Mouse (Mus musculus) lung, embryonic 15.5 days (tissue): ENCODE data around the gene Pxmp4. TPM values are rescaled to one million over a fixed set of nuclear protein-coding genes. Genes with fewer than 3 reads are reported as not detected.

Source experiments
- ATAC-seq: fragments of 200-750 bp; cut with Nextera tagmentation; 2 replicates; pipeline ENCODE4 v1.8.0; 2017; ENCODE audit warnings: moderate number of reproducible peaks, borderline replicate concordance; ENCODE audit not compliant: low FRiP score, low TSS enrichment; ENCODE audit errors: extremely low read depth
- H3K27ac ChIP-seq: fragments of 300-500 bp; sonication (generic); 2 replicates; pipeline ENCODE4 v1.5.1; 2015; ENCODE audit warnings: moderate library complexity, mild to moderate bottlenecking, inconsistent platforms
- H3K27me3 ChIP-seq: fragments of 300-500 bp; sonication (generic); 2 replicates; pipeline ENCODE4 v1.6.1; 2015; ENCODE audit warnings: inconsistent platforms
- H3K36me3 ChIP-seq: fragments of 300-500 bp; sonication (generic); 2 replicates; pipeline ENCODE4 v1.6.1; 2015; ENCODE audit warnings: inconsistent platforms
- H3K4me1 ChIP-seq: fragments of 300-500 bp; sonication (generic); 2 replicates; pipeline ENCODE4 v1.6.1; 2015; ENCODE audit warnings: inconsistent platforms
- H3K4me2 ChIP-seq: fragments of 300-500 bp; sonication (generic); 2 replicates; pipeline ENCODE4 v1.6.1; 2015; ENCODE audit warnings: inconsistent platforms, mild to moderate bottlenecking, moderate library complexity
- H3K4me3 ChIP-seq: fragments of 300-500 bp; sonication (generic); 2 replicates; pipeline ENCODE4 v1.5.1; 2015; ENCODE audit warnings: mild to moderate bottlenecking, inconsistent platforms
- H3K9ac ChIP-seq: fragments of 300-500 bp; sonication (generic); 2 replicates; pipeline ENCODE4 v1.6.1; 2015; ENCODE audit warnings: inconsistent platforms
- H3K9me3 ChIP-seq: fragments of 300-500 bp; sonication (generic); 2 replicates; pipeline ENCODE4 v1.6.1; 2016; ENCODE audit warnings: inconsistent platforms
- WGBS: fragments of 180-500 bp; shearing (Covaris S2); methylation state at CpG from one replicate; pipeline ENCODE4 v1.1.7; 2015; 5-methylcytosine and 5-hydroxymethylcytosine counted together
- polyA plus RNA-seq: library from polyadenylated mRNA; unstranded; fragments of >200 nt; fragmentation: Nextera tagmentation; extraction: Ambion mirVana; gene quantifications from 2 replicates; pipeline ENCODE4 v1.2.1, GENCODE M21; 2015

The Pxmp4 gene
- polyA plus RNA-seq, 1 experiment from 2014 or later, result 29.1 TPM

DNA sequence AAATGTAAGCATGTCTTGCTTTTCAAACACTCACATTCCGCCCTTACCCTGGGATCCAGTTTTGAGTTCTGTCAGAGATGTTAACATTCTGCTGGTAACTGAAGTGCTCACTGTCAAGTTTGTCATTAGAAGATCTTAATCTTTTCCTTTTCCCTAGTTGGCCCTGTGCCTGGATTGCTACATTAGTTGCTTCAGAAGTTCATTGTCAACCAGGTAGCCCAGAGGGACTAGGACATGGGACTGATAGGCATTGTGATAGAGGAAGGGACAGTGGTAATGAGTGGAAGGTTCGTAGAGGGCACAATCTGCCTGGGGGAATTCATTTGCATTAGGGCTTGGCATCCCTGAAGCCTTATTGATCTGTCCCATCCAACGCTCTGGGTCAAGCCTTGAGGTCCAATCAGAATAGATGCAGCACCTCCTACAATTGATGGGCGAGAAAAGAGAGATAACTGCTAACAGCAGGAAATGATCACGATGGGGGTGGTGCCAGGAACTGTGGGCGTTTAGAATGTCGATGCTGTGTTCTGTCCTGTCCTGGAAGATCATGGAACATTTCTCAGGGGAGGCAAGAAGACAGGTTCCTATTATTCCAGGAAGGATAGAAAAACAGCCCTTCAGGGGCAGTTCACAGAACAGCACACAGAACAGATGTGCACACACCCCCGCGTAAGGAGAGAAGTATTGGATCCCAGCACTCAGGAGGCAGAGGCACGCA is 5.7 kb upstream of the Pxmp4 start:
- Histone ChIP-seq H3K4me2 (no peak overlapping the region), H3K9ac (no peak overlapping the region), H3K27me3 (peaks cover 7% of the 10 kb centered on the region; the same call in 1 of the 2 replicates), H3K4me3 (no peak overlapping the region), H3K9me3 (no peaks in the 10 kb centered on the region), H3K27ac (no peak overlapping the region), H3K36me3 (no peaks in the 10 kb centered on the region), H3K4me1 (peaks cover 8% of the 10 kb centered on the region)
- 49% methylated on average over 10 of the region's 10 CpGs for WGBS
- ATAC-seq, result no peak

DNA sequence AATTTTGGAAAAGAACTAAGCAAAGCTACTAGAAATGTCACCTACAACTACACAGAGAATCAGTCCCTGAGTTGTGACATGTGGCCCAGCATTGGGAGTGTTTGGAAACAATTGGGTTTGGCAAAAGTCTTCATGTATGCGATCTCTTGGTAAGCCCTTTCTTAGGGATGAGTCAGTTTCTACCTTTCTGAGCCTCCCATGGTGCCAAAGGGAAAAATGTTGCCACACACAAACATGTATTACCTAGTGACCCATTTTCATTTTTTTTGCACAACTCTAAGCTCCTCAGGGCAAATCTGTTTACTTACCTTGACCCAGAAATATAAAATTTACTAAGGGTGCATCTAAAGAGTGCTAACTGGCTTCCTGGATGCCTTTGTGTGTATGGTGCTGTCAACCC is 3.5 kb upstream of the Pxmp4 start:
- H3K4me1 ChIP-seq, result peaks cover 17% of the 10 kb centered on the region
- WGBS, result 90% methylated on average over 1 of the region's 1 CpGs
- H3K9me3 ChIP-seq, result no peaks in the 10 kb centered on the region
- no peak for ATAC-seq
- peaks cover 7% of the 10 kb centered on the region; the same call in 1 of the 2 replicates for H3K27me3 ChIP-seq
- H3K36me3 ChIP-seq, result no peaks in the 10 kb centered on the region
- no peak overlapping the region for H3K27ac ChIP-seq
- H3K9ac ChIP-seq, result no peak overlapping the region
- H3K4me2 ChIP-seq, result no peak overlapping the region
- H3K4me3 ChIP-seq, result no peak overlapping the region

DNA sequence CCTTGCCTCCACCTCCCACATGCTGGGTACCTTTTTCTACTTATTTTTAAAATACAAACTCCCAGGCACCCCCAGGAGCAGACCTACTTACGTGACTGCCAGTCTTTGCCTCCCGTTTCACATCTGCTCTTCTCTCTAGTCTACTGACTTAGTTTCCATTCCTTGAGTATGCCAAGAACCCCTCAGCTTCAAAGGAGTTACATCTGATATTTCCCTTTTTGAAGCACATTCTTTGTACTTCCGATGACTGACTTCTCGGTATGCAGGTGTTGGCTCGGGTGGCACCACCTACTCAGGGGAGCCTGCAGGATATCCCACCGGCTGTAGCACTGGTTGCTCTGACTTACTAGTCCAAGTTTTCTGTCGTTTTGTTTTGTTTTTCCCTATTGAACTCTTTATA is 648 bp upstream of the Pxmp4 start:
- H3K27ac ChIP-seq, result 0 out of 2 replicates have a peak overlapping the region, but pooled peaks have one; percentile 51
- H3K4me3 ChIP-seq, result peak overlapping the region; percentile 82
- 30% methylated on average over 7 of the region's 7 CpGs for WGBS
- no peaks in the 10 kb centered on the region for H3K9me3 ChIP-seq
- H3K27me3 ChIP-seq, result peaks cover 7% of the 10 kb centered on the region; the same call in 1 of the 2 replicates
- ATAC-seq, result no peak
- H3K4me2 ChIP-seq, result peak overlapping the region; percentile 73
- no peaks in the 10 kb centered on the region for H3K36me3 ChIP-seq
- peaks cover 17% of the 10 kb centered on the region for H3K4me1 ChIP-seq
- peak overlapping the region; percentile 19; the same call in 1 of the 2 replicates for H3K9ac ChIP-seq

DNA sequence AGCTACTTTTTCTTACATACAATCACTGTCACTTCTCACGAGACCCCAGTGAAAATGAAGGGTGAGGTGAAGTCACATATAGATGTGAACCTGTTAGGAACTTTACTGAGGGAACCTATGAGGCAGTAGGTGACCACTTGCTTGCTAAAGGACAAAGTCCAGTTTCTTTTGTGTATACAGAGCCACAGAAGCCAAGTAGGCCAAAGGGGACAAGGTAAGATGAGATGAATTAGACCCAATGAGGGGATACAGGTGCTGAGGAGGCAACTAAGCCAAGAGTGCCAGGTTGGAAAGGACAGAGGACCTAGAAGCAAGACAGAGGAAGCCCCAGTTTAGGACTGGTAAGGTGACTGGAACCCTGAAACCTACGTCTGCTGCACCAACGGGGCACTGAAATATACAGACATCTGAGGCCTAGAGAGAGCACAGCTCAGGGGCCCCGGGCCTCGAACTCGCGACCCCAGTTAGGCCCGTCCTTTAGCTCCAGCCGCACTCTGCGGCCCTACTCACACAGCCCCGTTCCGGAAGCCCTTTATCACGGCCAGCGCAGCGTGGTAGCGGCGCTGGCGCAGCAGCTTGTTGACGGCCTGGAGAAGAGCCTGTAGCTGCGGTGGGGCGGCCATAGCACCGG is 386 bp downstream of the Pxmp4 start:
- Histone ChIP-seq H3K4me2 (peak overlapping the region; percentile 73), H3K4me3 (peak overlapping the region; percentile 82), H3K4me1 (peaks cover 17% of the 10 kb centered on the region), H3K9me3 (no peaks in the 10 kb centered on the region), H3K9ac (peak overlapping the region; percentile 87), H3K27me3 (peaks cover under 1% of the 10 kb centered on the region; the same call in 1 of the 2 replicates), H3K27ac (peak overlapping the region; percentile 58; the same call in 1 of the 2 replicates), H3K36me3 (no peaks in the 10 kb centered on the region)
- no peak for ATAC-seq
- 9% methylated on average over 22 of the region's 22 CpGs for WGBS

DNA sequence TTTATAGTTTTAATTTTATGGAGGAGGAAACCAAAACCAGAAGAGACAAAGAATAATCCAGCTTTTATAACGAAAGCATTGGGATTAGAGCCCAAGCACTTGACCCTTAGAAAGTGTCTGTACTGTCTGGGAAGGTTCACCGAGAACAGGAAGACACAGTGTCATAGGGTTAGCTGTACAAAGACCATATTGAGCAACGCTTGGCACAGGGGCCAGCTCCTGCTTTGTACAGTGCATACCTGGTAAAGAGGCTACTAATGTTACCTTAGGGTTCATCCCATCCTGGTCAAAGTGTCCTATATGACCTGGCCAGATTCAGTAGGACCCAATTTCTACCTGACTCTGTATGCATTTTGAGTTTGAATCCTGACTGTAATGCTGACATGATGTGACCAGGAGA is 2.2 kb downstream of the Pxmp4 start:
- Histone ChIP-seq H3K4me3 (no peak overlapping the region), H3K4me2 (no peak overlapping the region), H3K4me1 (peaks cover 17% of the 10 kb centered on the region), H3K27ac (no peak overlapping the region), H3K36me3 (no peaks in the 10 kb centered on the region), H3K27me3 (no peaks in the 10 kb centered on the region), H3K9ac (no peak overlapping the region), H3K9me3 (no peaks in the 10 kb centered on the region)
- no peak for ATAC-seq
- 68% methylated on average over 3 of the region's 3 CpGs for WGBS

DNA sequence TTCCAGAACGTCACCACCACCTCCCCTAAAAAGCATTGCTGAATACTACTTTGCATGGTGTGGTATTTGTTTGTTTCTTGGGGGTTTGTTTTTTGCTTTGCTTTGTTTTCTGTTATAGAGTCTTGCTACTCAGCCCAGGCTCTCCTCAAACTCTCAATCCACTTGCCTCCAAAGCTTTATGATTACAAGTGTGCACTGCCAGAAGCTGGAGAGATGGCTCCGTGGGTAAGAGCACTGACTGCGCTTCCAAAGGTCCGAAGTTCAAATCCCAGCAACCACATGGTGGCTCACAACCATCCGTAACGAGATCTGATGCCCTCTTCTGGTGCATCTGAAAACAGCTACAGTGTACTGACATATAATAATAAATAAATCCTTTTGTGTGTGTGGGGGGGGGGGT is 2.9 kb downstream of the Pxmp4 start:
- Histone ChIP-seq H3K9me3 (no peaks in the 10 kb centered on the region), H3K9ac (no peak overlapping the region), H3K27ac (no peak overlapping the region), H3K4me1 (peaks cover 17% of the 10 kb centered on the region), H3K27me3 (no peaks in the 10 kb centered on the region), H3K36me3 (0 out of 2 replicates have a peak, but pooled peaks cover 3% of the 10 kb centered on the region), H3K4me2 (no peak overlapping the region), H3K4me3 (no peak overlapping the region)
- ATAC-seq, result no peak
- 62% methylated on average over 6 of the region's 6 CpGs for WGBS

DNA sequence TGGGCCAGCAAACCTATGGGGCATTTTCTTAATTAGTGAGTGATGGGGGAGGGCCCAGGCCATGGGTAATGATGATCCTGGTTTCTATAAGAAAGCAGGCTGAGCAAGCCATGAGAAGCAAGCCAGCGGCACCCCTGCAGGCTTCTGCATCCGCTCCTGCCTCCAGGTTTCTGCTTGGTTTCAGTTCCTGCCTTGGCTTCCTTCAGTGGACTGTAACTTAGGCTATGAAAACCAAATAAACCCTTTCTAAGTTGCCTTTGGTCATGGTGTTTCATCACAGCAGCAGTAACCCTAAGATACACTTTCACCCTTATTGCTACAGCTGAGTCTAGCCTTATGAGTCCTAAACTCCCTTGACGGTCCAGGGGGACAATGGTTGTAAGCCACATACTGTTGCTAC is 6.1 kb downstream of the Pxmp4 start:
- Histone ChIP-seq H3K9ac (no peak overlapping the region), H3K36me3 (peaks cover 11% of the 10 kb centered on the region), H3K27ac (no peak overlapping the region), H3K4me1 (peaks cover 2% of the 10 kb centered on the region; the same call in 1 of the 2 replicates), H3K9me3 (no peaks in the 10 kb centered on the region), H3K4me3 (no peak overlapping the region), H3K27me3 (no peaks in the 10 kb centered on the region), H3K4me2 (no peak overlapping the region)
- ATAC-seq, result no peak
- 71% methylated on average over 3 of the region's 3 CpGs for WGBS

DNA sequence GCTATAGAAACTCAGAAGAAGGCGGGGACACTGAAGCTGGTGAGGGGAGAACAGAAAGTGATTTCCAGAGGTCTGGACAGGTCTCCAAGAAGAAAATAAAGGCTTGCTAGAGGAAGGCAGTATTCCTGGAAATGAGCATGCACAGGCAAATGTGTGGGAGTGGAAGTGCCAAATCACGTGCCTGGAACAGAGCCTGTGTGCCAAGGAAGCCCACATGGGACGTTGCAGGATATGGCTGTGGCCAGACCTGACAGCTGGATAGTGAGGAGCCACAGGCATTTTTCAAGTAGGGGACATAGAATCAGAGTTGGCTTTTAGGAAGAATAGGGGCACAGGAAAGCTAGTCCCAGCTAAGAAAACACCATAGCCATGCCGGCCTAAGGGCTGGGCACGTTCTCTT is 7.7 kb downstream of the Pxmp4 start:
- no peak overlapping the region for H3K4me2 ChIP-seq
- no peak overlapping the region for H3K27ac ChIP-seq
- no peaks in the 10 kb centered on the region for H3K4me1 ChIP-seq
- H3K4me3 ChIP-seq, result no peak overlapping the region
- 73% methylated on average over 5 of the region's 5 CpGs for WGBS
- ATAC-seq, result no peak
- no peaks in the 10 kb centered on the region for H3K9me3 ChIP-seq
- H3K9ac ChIP-seq, result no peak overlapping the region
- H3K27me3 ChIP-seq, result no peaks in the 10 kb centered on the region
- H3K36me3 ChIP-seq, result peaks cover 11% of the 10 kb centered on the region

DNA sequence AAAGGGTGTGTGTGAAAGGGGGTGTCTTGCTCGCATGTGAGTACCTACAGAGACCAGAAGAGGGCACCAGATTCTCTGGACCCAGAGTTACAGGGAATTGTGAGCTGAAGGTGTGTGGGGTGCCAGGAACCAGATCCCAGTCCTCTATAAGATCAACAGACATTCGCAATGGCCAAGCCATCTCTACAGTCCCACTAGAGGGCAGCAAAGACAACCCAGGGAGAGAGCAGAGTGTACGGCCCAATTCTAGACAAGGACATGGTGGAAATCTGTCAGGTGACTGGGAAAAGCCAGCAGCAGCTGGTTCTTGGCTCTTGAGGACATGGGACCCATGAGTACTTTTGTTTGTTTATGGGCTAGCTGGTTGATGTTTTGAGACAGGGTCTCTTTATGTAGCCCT is 10.5 kb downstream of the Pxmp4 start:
- Histone ChIP-seq H3K4me3 (no peak overlapping the region), H3K36me3 (peaks cover 11% of the 10 kb centered on the region), H3K4me1 (no peaks in the 10 kb centered on the region), H3K4me2 (no peak overlapping the region), H3K9me3 (no peaks in the 10 kb centered on the region), H3K9ac (no peak overlapping the region), H3K27me3 (no peaks in the 10 kb centered on the region), H3K27ac (no peak overlapping the region)
- ATAC-seq, result no peak
- WGBS, result 65% methylated on average over 3 of the region's 3 CpGs

DNA sequence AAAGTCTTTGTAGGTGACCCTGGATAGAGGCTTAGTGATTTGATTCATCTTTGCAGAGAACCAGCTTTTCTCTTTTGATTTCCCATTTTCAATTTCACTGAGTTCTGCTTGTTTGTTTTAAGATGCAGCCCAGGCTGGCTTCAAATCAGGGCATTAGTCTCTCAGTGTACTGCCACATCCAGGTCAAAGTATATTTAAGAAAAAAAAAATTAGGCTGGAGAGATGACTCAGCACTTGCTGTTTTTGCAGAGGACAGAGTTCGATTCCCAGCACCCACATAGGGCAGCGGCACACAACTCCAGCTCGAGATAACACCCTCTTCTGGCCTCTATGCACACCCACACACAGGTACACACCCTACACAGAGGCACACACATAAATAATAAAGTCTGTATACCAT is 12.3 kb downstream of the Pxmp4 start:
- no peak for ATAC-seq
- Histone ChIP-seq H3K9ac (no peak overlapping the region), H3K27me3 (no peaks in the 10 kb centered on the region), H3K4me1 (no peaks in the 10 kb centered on the region), H3K27ac (no peak overlapping the region), H3K36me3 (peaks cover 22% of the 10 kb centered on the region), H3K4me2 (no peak overlapping the region), H3K4me3 (no peak overlapping the region), H3K9me3 (no peaks in the 10 kb centered on the region)
- WGBS, result 77% methylated on average over 3 of the region's 3 CpGs

DNA sequence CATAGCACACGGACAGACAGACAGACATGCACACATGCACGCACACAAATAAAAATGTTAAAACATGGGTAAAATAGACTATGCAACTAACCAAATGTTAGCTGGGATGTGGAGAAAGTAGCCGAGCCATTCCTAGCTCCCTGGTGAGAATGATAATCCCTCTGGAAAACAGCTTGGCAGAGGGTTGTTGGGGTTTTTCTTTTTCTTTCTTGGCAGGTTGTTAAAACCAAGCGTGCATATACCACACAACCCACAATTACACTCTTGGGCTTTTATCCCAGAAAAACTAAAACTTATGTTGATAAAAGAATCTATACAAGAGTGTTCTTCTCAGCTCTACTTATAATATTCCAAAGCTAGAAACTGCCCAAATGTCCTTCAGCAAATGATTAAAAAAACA is 14.5 kb downstream of the Pxmp4 start:
- Histone ChIP-seq H3K9me3 (no peaks in the 10 kb centered on the region), H3K9ac (no peak overlapping the region), H3K4me3 (no peak overlapping the region), H3K4me2 (no peak overlapping the region), H3K27me3 (no peaks in the 10 kb centered on the region), H3K36me3 (peaks cover 12% of the 10 kb centered on the region; the same call in 1 of the 2 replicates), H3K27ac (0 out of 2 replicates have a peak overlapping the region, but pooled peaks have one; percentile 0), H3K4me1 (0 out of 2 replicates have a peak, but pooled peaks cover 8% of the 10 kb centered on the region)
- 79% methylated on average over 4 of the region's 4 CpGs for WGBS
- no peak for ATAC-seq

DNA sequence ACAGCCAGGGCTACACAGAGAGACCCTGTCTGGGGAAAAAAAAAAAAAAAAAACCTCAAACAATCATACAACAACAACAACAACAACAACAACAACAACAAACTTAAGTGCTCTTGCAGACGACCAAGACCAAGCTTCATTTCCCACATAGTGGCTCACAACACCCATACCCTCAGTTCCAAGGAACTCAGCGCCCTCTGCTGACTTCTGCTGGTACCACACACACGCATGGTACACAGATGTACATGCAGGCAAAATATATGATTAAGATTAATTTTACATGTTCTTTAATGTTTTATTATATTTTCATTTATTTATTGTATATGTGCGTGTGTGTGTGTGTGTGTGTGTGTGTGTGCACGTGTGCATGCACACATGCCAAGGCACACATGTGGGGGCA is 17.1 kb downstream of the Pxmp4 start:
- peaks cover 11% of the 10 kb centered on the region; the same call in 1 of the 2 replicates for H3K36me3 ChIP-seq
- no peak overlapping the region for H3K4me2 ChIP-seq
- H3K4me3 ChIP-seq, result no peak overlapping the region
- peaks cover 11% of the 10 kb centered on the region; the same call in 1 of the 2 replicates for H3K4me1 ChIP-seq
- WGBS, result 79% methylated on average over 5 of the region's 5 CpGs
- H3K27ac ChIP-seq, result no peak overlapping the region
- no peaks in the 10 kb centered on the region for H3K9me3 ChIP-seq
- no peak overlapping the region for H3K9ac ChIP-seq
- no peaks in the 10 kb centered on the region for H3K27me3 ChIP-seq
- ATAC-seq, result no peak
